In genomic region chr3:57651231-57651864, GRCm38 (mm10) we compare ENCODE assay signal across 7 mouse cellular contexts. TPM values are rescaled to one million over a fixed set of nuclear protein-coding genes. Genes with fewer than 3 reads are reported as not detected.
DNase-seq lines count a peak whose midpoint lies in the region; ATAC-seq lines count a peak whose summit lies in the region.

Gene Commd2, minus strand, starts transcription at chr3:57651715.

- peak; percentile 99 for ATAC-seq in intestine, embryonic 15.5 days

- peak within 1 kb of the TSS; percentile 86 for H3K27ac ChIP-seq in intestine, embryonic 15.5 days
- peak within 1 kb of the TSS; percentile 92 for H3K27ac ChIP-seq in midbrain, embryonic 10.5 days (replicated peaks)

- WGBS in intestine, embryonic 15.5 days = under 1% methylated on average over 42 of the region's 42 CpGs
- WGBS in midbrain, embryonic 10.5 days = under 1% methylated on average over 42 of the region's 42 CpGs

- intact Hi-C loops in gastrocnemius, postnatal 36 days (cut with DNase I) = no loop called here
- intact Hi-C loops in left cerebral cortex, postnatal 25 days (cut with DNase I) = loop anchor here (5.0 kb wide), 1 partner anchor 86 kb away; the partner anchor contains the start of gene Rnf13

- peak within 1 kb of the TSS; percentile 60 for H3K4me2 ChIP-seq in intestine, embryonic 15.5 days (replicated peaks)

- no peaks in the 10 kb centered on the region for H3K27me3 ChIP-seq in intestine, embryonic 15.5 days (replicated peaks)
- no peaks in the 10 kb centered on the region for H3K27me3 ChIP-seq in midbrain, embryonic 10.5 days (ENCODE audit: low read depth, poor library complexity, severe bottlenecking)

- H3K9ac ChIP-seq in intestine, embryonic 15.5 days = peak within 1 kb of the TSS; percentile 78

- H3K36me3 ChIP-seq in intestine, embryonic 15.5 days = no peaks in the 10 kb centered on the region
- peaks cover 23% of the 10 kb centered on the region for H3K36me3 ChIP-seq in midbrain, embryonic 10.5 days

- no peaks in the 10 kb centered on the region for H3K4me1 ChIP-seq in intestine, embryonic 15.5 days (replicated peaks)
- H3K4me1 ChIP-seq in midbrain, embryonic 10.5 days = peaks cover 8% of the 10 kb centered on the region

- peak within 1 kb of the TSS; percentile 69 for H3K4me3 ChIP-seq in intestine, embryonic 15.5 days (replicated peaks)
- H3K4me3 ChIP-seq in midbrain, embryonic 10.5 days = peak within 1 kb of the TSS; percentile 72

- DNase-seq in adrenal gland, adult 18-20 months (ENCODE audit: low spot score in 2 of 2) = peak; percentile 93 to 96
- DNase-seq in embryo, embryonic 11 days = peak; percentile 91
- peak; percentile 84 to 90 for DNase-seq in gastrocnemius, postnatal 36 days
- DNase-seq in left cerebral cortex, postnatal 25 days (ENCODE audit: low spot score in 2 of 2) = peak; percentile 87 to 91
- DNase-seq in midbrain, embryonic 10.5 days (ENCODE audit: low spot score) = peak; percentile 89
- DNase-seq in right cerebral cortex, postnatal 4 days = peak; percentile 92

- no peaks in the 10 kb centered on the region for H3K9me3 ChIP-seq in intestine, embryonic 15.5 days
- H3K9me3 ChIP-seq in midbrain, embryonic 10.5 days (replicated peaks) = no peaks in the 10 kb centered on the region

RNA-seq across cellular contexts. Expression of gene Commd2, which starts in this region (rescaled TPM):
- total RNA-seq in adrenal gland, adult 18-20 months (2021) = 10 to 100 TPM; 25.9 to 28.5 TPM
- total RNA-seq in gastrocnemius, postnatal 36 days (2021) = 10 to 100 TPM; 10.1 to 12.0 TPM
- 66.1 and 79.6 TPM in 2 replicates for polyA plus RNA-seq in intestine, embryonic 15.5 days (2015; fragmentation: Nextera tagmentation; extraction: Ambion mirVana)
- 10 to 100 TPM; 19.7 to 21.4 TPM for total RNA-seq in left cerebral cortex, postnatal 25 days (2021)
- 105 and 107 TPM in 2 replicates for polyA plus RNA-seq in midbrain, embryonic 10.5 days (2016; fragmentation: Nextera tagmentation; extraction: Ambion mirVana)

Comparison
In these comparisons a context has a peak if more than half of its experiments do, and no peak if none do; other contexts are left out.
1. Peak in every context shown above with its lines: DNase-seq, ATAC-seq, H3K4me3 ChIP-seq and H3K27ac ChIP-seq.